Mouse (Mus musculus) cortical plate, adult 2 months (tissue): ENCODE results near the gene Gm21969. TPM values are rescaled to one million over a fixed set of nuclear protein-coding genes. Genes with fewer than 3 reads are reported as not detected.

Source experiments
- H3K27ac ChIP-seq: fragments of 200-500 bp; 2 replicates; pipeline ENCODE4 v1.5.1; 2012; ENCODE audit warnings: low read length, control low read depth, inconsistent platforms; ENCODE audit not compliant: insufficient read depth
- H3K4me1 ChIP-seq: fragments of 200-500 bp; 2 replicates; pipeline ENCODE4 v1.6.1; 2011; ENCODE audit warnings: low read length; ENCODE audit not compliant: control insufficient read depth, insufficient read depth
- H3K4me3 ChIP-seq: fragments of 200-500 bp; 2 replicates; pipeline ENCODE4 v1.5.1; 2011; ENCODE audit warnings: mild to moderate bottlenecking, low read length, control low read depth; ENCODE audit not compliant: insufficient read depth
- CTCF ChIP-seq: fragments of 200-500 bp; IDR thresholded peaks from 2 replicates; pipeline ENCODE4 v1.5.1; 2011; ENCODE audit warnings: mild to moderate bottlenecking, control low read depth, low read length; ENCODE audit not compliant: insufficient read depth; ENCODE audit errors: extremely low read depth
- POLR2A ChIP-seq: fragments of 200-500 bp; IDR thresholded peaks from 2 replicates; pipeline ENCODE4 v1.6.1; 2011; ENCODE audit warnings: mild to moderate bottlenecking, low read length, control low read depth; ENCODE audit not compliant: insufficient read depth; ENCODE audit errors: extremely low read depth
- polyA plus RNA-seq: library from polyadenylated mRNA; depleted of rRNA; stranded (reverse); fragments of >200 nt; gene quantifications from 2 replicates; pipeline ENCODE4 v1.2.3, GENCODE M21; 2012

Gm21969 gene
- polyA plus RNA-seq, 1 experiment = not detected

- Histone ChIP-seq H3K4me3 (no peak overlapping the region), H3K4me1 (peaks cover 13% of the 10 kb centered on the region), H3K27ac (no peak overlapping the region)
- TF ChIP-seq POLR2A (no peak), CTCF (no peak)
Measured at GRCm38 (mm10) chr4:139583629-139584245, 19.2 kb upstream of the Gm21969 start.

- H3K27ac ChIP-seq = no peak overlapping the region
- H3K4me1 ChIP-seq = peaks cover 13% of the 10 kb centered on the region
- TF ChIP-seq POLR2A (no peak), CTCF (no peak)
- no peak overlapping the region for H3K4me3 ChIP-seq
Measured at GRCm38 (mm10) chr4:139584704-139585103, 18.3 kb upstream of the Gm21969 start.

DNA sequence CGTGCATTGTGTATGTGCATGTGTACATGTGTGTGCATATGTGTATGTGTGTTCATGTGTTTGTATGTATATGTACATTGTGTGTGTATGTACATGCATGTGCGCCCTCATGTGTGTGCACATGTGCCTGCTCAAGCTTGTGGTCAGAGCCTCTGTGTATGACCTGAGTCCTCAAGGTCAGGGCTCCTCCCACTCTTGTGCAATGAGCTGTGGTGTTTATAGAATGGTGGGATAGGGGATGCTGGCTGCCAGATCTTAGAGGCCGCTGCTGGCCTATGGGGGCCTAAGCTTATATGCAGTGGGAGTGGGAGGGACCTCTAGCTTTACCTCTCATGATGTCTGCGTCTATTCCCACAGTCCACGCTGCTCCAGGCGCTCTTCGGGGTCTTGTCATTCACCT, 17.3 kb upstream of the Gm21969 start:
- Histone ChIP-seq H3K4me3 (no peak overlapping the region), H3K27ac (no peak overlapping the region), H3K4me1 (peaks cover 13% of the 10 kb centered on the region)
- TF ChIP-seq POLR2A = no peak
- no peak for TF ChIP-seq CTCF

DNA sequence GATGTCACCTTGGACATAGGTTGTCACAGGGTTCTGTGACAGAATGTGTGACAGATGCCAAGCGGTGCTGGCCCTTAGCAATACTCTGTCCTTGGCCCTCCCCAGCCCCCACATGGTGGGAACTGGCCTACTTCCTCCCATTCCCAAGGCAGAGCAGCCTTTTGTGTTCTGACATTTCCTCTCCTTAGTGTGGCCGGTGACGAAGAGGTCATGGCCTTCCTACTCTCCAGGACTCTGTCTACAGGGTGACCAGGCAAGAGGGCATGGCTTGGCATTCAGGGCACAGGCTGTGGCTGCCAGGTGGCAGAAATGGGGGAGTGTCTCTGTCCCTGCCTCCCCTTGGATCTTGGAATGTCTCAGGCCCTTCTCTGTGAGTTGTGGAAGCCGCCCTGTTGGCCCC, 15.6 kb upstream of the Gm21969 start:
- H3K4me1 ChIP-seq = no peaks in the 10 kb centered on the region; the same call in 1 of the 2 replicates
- H3K4me3 ChIP-seq = no peak overlapping the region
- no peak overlapping the region for H3K27ac ChIP-seq
- no peak for TF ChIP-seq POLR2A
- TF ChIP-seq CTCF = no peak

GRCm38 (mm10) chr4:139587773-139588172, 15.2 kb upstream of the Gm21969 start:
- TF ChIP-seq CTCF (no peak), POLR2A (no peak)
- no peak overlapping the region for H3K4me3 ChIP-seq
- no peaks in the 10 kb centered on the region; the same call in 1 of the 2 replicates for H3K4me1 ChIP-seq
- no peak overlapping the region for H3K27ac ChIP-seq

DNA sequence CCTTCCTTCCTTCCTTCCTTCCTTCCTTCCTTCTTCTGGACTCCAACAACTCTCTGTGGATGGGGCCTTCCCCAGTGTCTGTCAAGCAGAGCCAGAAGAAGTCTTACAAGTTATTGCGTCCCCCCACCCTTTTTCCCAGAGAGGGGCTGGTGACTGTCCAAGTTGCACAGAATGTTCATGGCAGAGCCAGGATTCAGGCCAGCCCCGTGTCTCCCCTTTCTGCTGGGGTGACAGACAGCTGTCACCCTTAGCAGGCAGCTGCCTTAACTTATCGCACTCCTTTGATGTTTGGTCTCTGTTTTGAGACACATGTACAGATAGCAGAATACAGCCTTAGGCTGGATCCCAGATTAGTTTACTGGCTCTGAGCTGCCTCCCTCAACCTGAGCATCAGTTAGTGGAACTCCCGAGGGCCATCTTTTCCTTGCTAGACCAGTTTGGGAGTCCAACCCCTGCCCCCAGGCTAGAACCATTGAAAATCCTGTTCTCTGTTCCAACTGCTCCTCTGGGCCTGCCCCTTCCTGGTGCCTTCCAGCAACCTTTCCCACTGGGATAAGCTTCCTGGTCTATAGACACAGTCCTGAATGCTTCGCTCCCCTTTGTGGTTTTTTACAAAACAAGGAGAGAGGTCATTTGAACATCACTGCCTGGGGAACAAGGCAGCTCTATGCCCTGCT, 13.5 kb upstream of the Gm21969 start:
- Histone ChIP-seq H3K4me3 (no peak overlapping the region), H3K27ac (no peak overlapping the region), H3K4me1 (no peaks in the 10 kb centered on the region; the same call in 1 of the 2 replicates)
- TF ChIP-seq CTCF = no peak
- TF ChIP-seq POLR2A = no peak

DNA sequence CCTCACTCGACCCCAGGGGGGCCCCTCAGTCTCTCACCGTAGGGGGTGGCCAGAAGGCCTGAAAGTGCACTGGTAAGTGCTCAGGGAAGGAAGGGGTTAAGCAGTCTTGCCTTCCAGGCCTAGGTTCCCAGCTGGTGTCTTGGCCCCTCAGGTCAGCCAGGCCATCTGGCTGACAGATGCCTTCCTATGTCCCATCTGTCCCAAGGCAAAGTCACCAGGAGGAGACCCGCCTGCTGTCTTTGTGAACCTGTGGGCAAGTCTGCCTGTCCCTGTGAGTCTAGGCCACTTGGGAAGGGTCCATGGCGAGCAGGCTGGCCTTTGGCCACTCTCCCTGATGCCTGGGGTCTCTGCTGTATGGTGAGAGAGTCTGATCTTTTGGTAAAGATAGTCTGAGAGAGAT, 12.5 kb upstream of the Gm21969 start:
- Histone ChIP-seq H3K4me1 (peaks cover 2% of the 10 kb centered on the region), H3K27ac (no peak overlapping the region), H3K4me3 (no peak overlapping the region)
- TF ChIP-seq POLR2A = no peak
- no peak for TF ChIP-seq CTCF

DNA sequence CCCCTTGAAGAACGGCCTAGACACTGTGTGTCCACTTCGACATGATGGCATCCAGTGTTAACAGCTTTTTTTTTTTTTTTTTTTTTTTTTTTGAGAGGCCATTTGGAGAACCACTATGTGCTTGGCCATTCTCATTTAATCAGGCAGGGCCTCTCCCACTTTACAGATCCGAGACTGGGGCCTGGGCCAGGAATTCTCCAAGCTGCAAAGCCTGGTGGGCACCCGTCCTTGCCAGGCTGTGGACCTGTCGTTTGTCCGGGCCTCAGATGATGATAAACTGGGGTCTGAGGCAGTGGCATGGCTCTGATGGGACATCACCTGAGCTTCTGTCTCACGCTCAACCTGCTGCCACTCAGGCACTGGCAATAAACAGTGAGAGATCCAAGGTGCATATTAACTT, 10.1 kb upstream of the Gm21969 start:
- Histone ChIP-seq H3K27ac (no peak overlapping the region), H3K4me3 (no peak overlapping the region), H3K4me1 (peaks cover 19% of the 10 kb centered on the region)
- TF ChIP-seq POLR2A (no peak), CTCF (no peak)

DNA sequence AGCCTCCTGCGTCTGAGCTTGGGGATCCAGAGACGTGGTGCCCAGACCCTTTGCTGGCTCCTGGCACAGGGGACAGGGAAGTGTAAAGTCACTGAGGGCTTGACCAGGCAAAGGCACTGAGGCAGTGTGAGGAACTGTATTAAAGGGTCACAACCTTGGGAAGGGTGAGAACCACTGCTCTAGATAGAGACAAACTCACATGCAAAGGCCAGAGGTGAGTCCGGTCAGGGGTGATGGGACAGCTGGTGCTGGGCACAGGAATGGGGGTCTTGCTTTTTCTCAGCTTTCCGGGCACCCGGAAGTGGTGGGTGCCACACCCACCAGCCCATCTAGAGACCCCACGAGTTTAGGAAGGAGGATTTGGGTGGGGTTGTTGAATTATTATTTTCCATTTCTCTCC, 9.6 kb upstream of the Gm21969 start:
- Histone ChIP-seq H3K4me1 (peaks cover 23% of the 10 kb centered on the region), H3K27ac (no peak overlapping the region), H3K4me3 (no peak overlapping the region)
- no peak for TF ChIP-seq CTCF
- TF ChIP-seq POLR2A = no peak

GRCm38 (mm10) chr4:139594062-139594461, 8.9 kb upstream of the Gm21969 start:
- Histone ChIP-seq H3K27ac (no peak overlapping the region), H3K4me1 (peaks cover 25% of the 10 kb centered on the region), H3K4me3 (no peak overlapping the region)
- TF ChIP-seq POLR2A (no peak), CTCF (0 out of 2 replicates have a peak, but pooled peaks have one; percentile 2)
